ENCODE assay signal across 11 mouse cellular contexts in the genomic region with DNA sequence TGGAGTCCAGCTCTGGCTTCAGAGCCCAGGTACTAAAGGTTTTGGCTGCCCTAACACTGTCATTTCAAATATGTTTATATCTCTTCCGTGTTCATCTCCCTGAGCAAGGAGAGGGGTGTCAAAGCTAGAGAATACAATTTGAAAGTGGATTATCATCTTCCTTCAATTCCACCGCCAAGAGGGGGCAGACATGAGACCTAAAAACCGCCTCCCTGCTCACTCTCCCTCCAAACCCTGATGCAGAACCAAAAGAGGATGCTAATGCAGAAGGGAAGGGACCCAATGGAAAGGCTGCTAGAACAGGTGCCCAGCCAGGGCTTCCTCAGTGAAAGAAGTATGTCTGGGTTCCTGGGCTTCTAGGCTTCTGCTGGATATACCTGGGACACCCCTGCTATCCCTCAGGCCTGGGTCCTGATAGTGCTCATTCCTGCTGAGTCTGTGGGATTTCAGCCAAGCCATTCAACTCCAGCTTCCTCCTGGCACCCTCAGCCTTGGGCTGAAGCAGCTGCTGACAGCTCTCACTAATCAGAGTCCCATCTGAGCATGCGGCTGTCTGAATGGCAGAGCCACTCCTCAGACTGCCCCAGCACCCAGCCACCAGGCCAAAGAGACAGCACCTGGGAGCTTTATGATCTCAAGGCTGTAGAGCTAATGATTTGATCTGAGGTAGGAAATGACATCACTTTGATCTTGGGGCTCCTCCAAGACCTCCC. TPM values are rescaled to one million over a fixed set of nuclear protein-coding genes. Genes with fewer than 3 reads are reported as not detected.
A peak's percentile ranks its signal among the peaks of the same experiment; 100 is the strongest.
DNase-seq lines count a peak whose midpoint lies in the region; ATAC-seq and TF ChIP-seq lines count a peak whose summit lies in the region.
"Had no signal": no experiment of that assay in that cellular context is flagged by ENCODE, and none has a peak within 500 bp of the region (broad histone marks: within the 10 kb centered on the region; RNA-seq: fewer than 3 reads in every experiment).

No protein-coding gene starts in this region.

- no peak overlapping the region for H3K4me2 ChIP-seq in stomach, postnatal 0 days (replicated peaks; ENCODE audit: low read depth)
- H3K4me2 ChIP-seq: embryonic facial prominence, embryonic 13.5 days; midbrain, embryonic 11.5 days had no signal

- no peak for ATAC-seq in stomach, postnatal 0 days (ENCODE audit: low FRiP score, low TSS enrichment)
- no peak for ATAC-seq in megakaryocyte-erythroid progenitor cell, adult 5-6 weeks (replicated peaks; ENCODE audit: low FRiP score, low TSS enrichment, poor library complexity, severe bottlenecking)

- no peak for DNase-seq in kidney, adult 2 months
- no peak for DNase-seq in kidney, postnatal 25 days
- peak; percentile 55 for DNase-seq in right cerebral cortex, postnatal 14 days
- DNase-seq in right cerebral cortex, adult 18-20 months, result no peak
- DNase-seq in stomach, postnatal 0 days (ENCODE audit: low spot score), result no peak
- DNase-seq: heart, adult 11 months; kidney, adult 18-20 months had no signal

- no peaks in the 10 kb centered on the region for H3K9me3 ChIP-seq in stomach, postnatal 0 days (ENCODE audit: control insufficient read depth, low read length)
- H3K9me3 ChIP-seq: embryonic facial prominence, embryonic 13.5 days had no signal

- H3K27ac ChIP-seq in kidney, adult 2 months (ENCODE audit: insufficient read depth, low read depth, low read length), result no peak overlapping the region
- H3K27ac ChIP-seq in bone marrow, adult 2 months (ENCODE audit: control insufficient read depth, insufficient read depth, low read depth, low read length, poor library complexity), result no peak overlapping the region
- H3K27ac ChIP-seq in stomach, postnatal 0 days (replicated peaks), result no peak overlapping the region
- H3K27ac ChIP-seq: embryonic facial prominence, embryonic 13.5 days had no signal

- no peak overlapping the region for H3K9ac ChIP-seq in stomach, postnatal 0 days (ENCODE audit: low read length)
- H3K9ac ChIP-seq: embryonic facial prominence, embryonic 13.5 days had no signal

- TF ChIP-seq CTCF in kidney, adult 2 months (conservative IDR thresholded peaks at IDR 0.05; ENCODE audit: insufficient read depth, insufficient read length, low read depth, low read length), result 0 out of 2 replicates have a peak, but pooled peaks have one; percentile 13
- TF ChIP-seq CTCF in bone marrow, adult 2 months (IDR thresholded peaks at IDR 0.05; ENCODE audit: control insufficient read depth, insufficient read depth, low read length), result 0 out of 2 replicates have a peak, but pooled peaks have one; percentile 28
- peak; percentile 46 for TF ChIP-seq CTCF in stomach, postnatal 0 days (IDR thresholded peaks at IDR 0.05; ENCODE audit: low read depth)

- no peaks in the 10 kb centered on the region for H3K27me3 ChIP-seq in kidney, adult 2 months (replicated peaks; ENCODE audit: control insufficient read depth, insufficient read depth, low read length)
- H3K27me3 ChIP-seq in stomach, postnatal 0 days (ENCODE audit: control insufficient read depth, insufficient read depth, low read length), result no peaks in the 10 kb centered on the region
- H3K27me3 ChIP-seq: embryonic facial prominence, embryonic 13.5 days had no signal

- H3K36me3 ChIP-seq in kidney, adult 2 months (ENCODE audit: control insufficient read depth, insufficient read depth, low read length), result no peaks in the 10 kb centered on the region
- H3K36me3 ChIP-seq in stomach, postnatal 0 days (ENCODE audit: control insufficient read depth, insufficient read depth, low read length), result no peaks in the 10 kb centered on the region

- no peak for TF ChIP-seq POLR2A in kidney, adult 2 months (IDR thresholded peaks at IDR 0.05; ENCODE audit: low read depth, low read length)
- TF ChIP-seq POLR2A in bone marrow, adult 2 months (IDR thresholded peaks at IDR 0.05; ENCODE audit: borderline replicate concordance, control insufficient read depth, low read depth, low read length), result no peak

- no peak for TF ChIP-seq EP300 in stomach, postnatal 0 days (optimal IDR thresholded peaks at IDR 0.05)

- H3K4me3 ChIP-seq in kidney, adult 2 months (ENCODE audit: insufficient read depth, low read depth, low read length), result no peak overlapping the region
- no peak overlapping the region for H3K4me3 ChIP-seq in bone marrow, adult 2 months (replicated peaks; ENCODE audit: control insufficient read depth, low read depth, low read length)
- H3K4me3 ChIP-seq in stomach, postnatal 0 days (ENCODE audit: low read depth, low read length), result no peak overlapping the region
- H3K4me3 ChIP-seq: embryonic facial prominence, embryonic 13.5 days had no signal

- H3K4me1 ChIP-seq in kidney, adult 2 months (ENCODE audit: control insufficient read depth, insufficient read depth, low read length), result no peaks in the 10 kb centered on the region
- no peaks in the 10 kb centered on the region for H3K4me1 ChIP-seq in bone marrow, adult 2 months (ENCODE audit: control insufficient read depth, insufficient read depth, low read length)
- no peaks in the 10 kb centered on the region for H3K4me1 ChIP-seq in stomach, postnatal 0 days (replicated peaks; ENCODE audit: control insufficient read depth, insufficient read depth)

- 50% methylated on average over 4 of the region's 4 CpGs for WGBS in kidney, adult 2 months
- WGBS in bone marrow, adult 2 months, result 17% methylated on average over 4 of the region's 4 CpGs
- 33% methylated on average over 4 of the region's 4 CpGs for WGBS in stomach, postnatal 0 days

RNA-seq across cellular contexts. Expression of a gene that starts 8.2 kb away (rescaled TPM):
- polyA plus RNA-seq in kidney, adult 2 months (2012; rRNA removed), result 2.7 and 2.9 TPM in 2 replicates
- not detected in 2 replicates for polyA plus RNA-seq in bone marrow, adult 2 months (2011; ENCODE audit: insufficient read depth, insufficient read length, low replicate concordance, missing spikeins)
- polyA plus RNA-seq in stomach, postnatal 0 days (2015; fragmentation: Nextera tagmentation; extraction: Ambion mirVana), result 0.58 and 0.94 TPM in 2 replicates
- not detected in 2 replicates for total RNA-seq in megakaryocyte-erythroid progenitor cell, adult 5-6 weeks (2014; fragmentation: Nextera tagmentation)
- not detected in 2 replicates for total RNA-seq in megakaryocyte-erythroid progenitor cell, adult 5-6 weeks (2017)

RNA-seq across cellular contexts. Expression of a gene that starts 58.6 kb away (rescaled TPM):
- 1.3 TPM in 2 replicates for polyA plus RNA-seq in kidney, adult 2 months (2012; rRNA removed)
- 0.88 and 5.0 TPM in 2 replicates for polyA plus RNA-seq in bone marrow, adult 2 months (2011; ENCODE audit: insufficient read depth, insufficient read length, low replicate concordance, missing spikeins)
- polyA plus RNA-seq in stomach, postnatal 0 days (2015; fragmentation: Nextera tagmentation; extraction: Ambion mirVana), result 11.3 and 11.4 TPM in 2 replicates
- 0.45 TPM in 1 of 2 replicates, not detected in the other for total RNA-seq in megakaryocyte-erythroid progenitor cell, adult 5-6 weeks (2014; fragmentation: Nextera tagmentation)
- not detected in 2 replicates for total RNA-seq in megakaryocyte-erythroid progenitor cell, adult 5-6 weeks (2017)
